Mouse (Mus musculus): ENCODE measurements around the gene Icmt. TPM values are rescaled to one million over a fixed set of nuclear protein-coding genes. Genes with fewer than 3 reads are reported as not detected.

Gene Icmt
- polyA plus RNA-seq, 2 experiments, result 6.5 to 7.0 TPM

GRCm38 (mm10) chr4:152325574-152326411 lies 28.8 kb downstream of the Icmt start, which contains the start of gene Rpl22:
Rpl22 (plus strand) TSS chr4:152325742.
- Histone ChIP-seq H3K4me2 (ENCODE audit: low read depth) (peak within 1 kb of the TSS; percentile 92), H3K27ac (peak within 1 kb of the TSS; percentile 56), H3K4me3 (ENCODE audit: insufficient read depth in 1 of 2, low read depth in 2 of 2, low read length in 2 of 2) (peak within 1 kb of the TSS; percentile 86 to 99), H3K36me3 (replicated peaks; ENCODE audit: control insufficient read depth, insufficient read depth, low read depth) (peaks cover 27% of the 10 kb centered on the region), H3K27me3 (ENCODE audit: control insufficient read depth, insufficient read depth, low read length) (no peaks in the 10 kb centered on the region), H3K9ac (replicated peaks) (peak within 1 kb of the TSS; percentile 96), H3K9me3 (ENCODE audit: control insufficient read depth, low read length) (no peaks in the 10 kb centered on the region), H3K4me1 (replicated peaks; ENCODE audit: control insufficient read depth in 2 of 2, insufficient read depth in 2 of 2, low read length in 1 of 2) (peaks cover 12 to 14% of the 10 kb centered on the region in 2 experiments)
- ATAC-seq (ENCODE audit: insufficient read depth), result peak; percentile 97
- peak; percentile 46; the same call in 1 of the 2 replicates for TF ChIP-seq EP300 (IDR thresholded peaks at IDR 0.05; ENCODE audit: low read depth)
- peak; percentile 48 for TF ChIP-seq CTCF (IDR thresholded peaks at IDR 0.05; ENCODE audit: low read depth)
- under 1% methylated on average over 69 of the region's 70 CpGs for WGBS (ENCODE audit: insufficient replicate concordance)
- peak; percentile 95 for DNase-seq (ENCODE audit: low read depth in 3 of 3, low spot score in 3 of 3)

- no peak for ATAC-seq (ENCODE audit: insufficient read depth)
- peak overlapping the region; percentile 96 for H3K9ac ChIP-seq (replicated peaks)
- peak overlapping the region; percentile 56 for H3K27ac ChIP-seq
- H3K4me1 ChIP-seq (replicated peaks; ENCODE audit: control insufficient read depth in 2 of 2, insufficient read depth in 2 of 2, low read length in 1 of 2), result peaks cover 12 to 14% of the 10 kb centered on the region in 2 experiments
- H3K4me3 ChIP-seq (ENCODE audit: insufficient read depth in 1 of 2, low read depth in 2 of 2, low read length in 2 of 2), result peak overlapping the region; percentile 86 to 99
- no peak for DNase-seq (ENCODE audit: low read depth in 3 of 3, low spot score in 3 of 3)
- H3K36me3 ChIP-seq (replicated peaks; ENCODE audit: control insufficient read depth, insufficient read depth, low read depth), result peaks cover 35% of the 10 kb centered on the region
- H3K27me3 ChIP-seq (ENCODE audit: control insufficient read depth, insufficient read depth, low read length), result no peaks in the 10 kb centered on the region
- under 1% methylated on average over 11 of the region's 11 CpGs for WGBS (ENCODE audit: insufficient replicate concordance)
- H3K4me2 ChIP-seq (ENCODE audit: low read depth), result peak overlapping the region; percentile 92
- TF ChIP-seq CTCF (IDR thresholded peaks at IDR 0.05; ENCODE audit: low read depth) (no peak), EP300 (IDR thresholded peaks at IDR 0.05; ENCODE audit: low read depth) (no peak)
- H3K9me3 ChIP-seq (ENCODE audit: control insufficient read depth, low read length), result no peaks in the 10 kb centered on the region
These were observed 29.5 kb downstream of the Icmt start for GRCm38 (mm10) chr4:152326543-152326942.

- no peaks in the 10 kb centered on the region for H3K27me3 ChIP-seq (ENCODE audit: control insufficient read depth, insufficient read depth, low read length)
- H3K9me3 ChIP-seq (ENCODE audit: control insufficient read depth, low read length), result no peaks in the 10 kb centered on the region
- peaks cover 56% of the 10 kb centered on the region for H3K36me3 ChIP-seq (replicated peaks; ENCODE audit: control insufficient read depth, insufficient read depth, low read depth)
- DNase-seq (ENCODE audit: low read depth in 3 of 3, low spot score in 3 of 3), result peak in 1 of 3 experiments; percentile 30
- H3K27ac ChIP-seq, result no peak overlapping the region
- no peak overlapping the region for H3K9ac ChIP-seq (replicated peaks)
- H3K4me2 ChIP-seq (ENCODE audit: low read depth), result no peak overlapping the region
- TF ChIP-seq EP300 (IDR thresholded peaks at IDR 0.05; ENCODE audit: low read depth) (no peak), CTCF (IDR thresholded peaks at IDR 0.05; ENCODE audit: low read depth) (peak; percentile 71)
- H3K4me1 ChIP-seq (replicated peaks; ENCODE audit: control insufficient read depth in 2 of 2, insufficient read depth in 2 of 2, low read length in 1 of 2), result peaks cover 12 to 14% of the 10 kb centered on the region in 2 experiments
- WGBS (ENCODE audit: insufficient replicate concordance), result 67% methylated on average over 6 of the region's 6 CpGs
- ATAC-seq (ENCODE audit: insufficient read depth), result no peak
- H3K4me3 ChIP-seq (ENCODE audit: insufficient read depth in 1 of 2, low read depth in 2 of 2, low read length in 2 of 2), result no peak overlapping the region
These were observed 31.7 kb downstream of the Icmt start for GRCm38 (mm10) chr4:152328691-152329090.

- DNase-seq (ENCODE audit: low read depth in 3 of 3, low spot score in 3 of 3) (peak in 1 of 3 experiments; percentile 33), ATAC-seq (ENCODE audit: insufficient read depth) (peak; percentile 47; the same call in 1 of the 2 replicates)
- H3K9me3 ChIP-seq (ENCODE audit: control insufficient read depth, low read length), result no peaks in the 10 kb centered on the region
- no peak overlapping the region for H3K9ac ChIP-seq (replicated peaks)
- TF ChIP-seq CTCF (IDR thresholded peaks at IDR 0.05; ENCODE audit: low read depth) (peak; percentile 95), EP300 (IDR thresholded peaks at IDR 0.05; ENCODE audit: low read depth) (no peak)
- H3K4me2 ChIP-seq (ENCODE audit: low read depth), result no peak overlapping the region
- WGBS (ENCODE audit: insufficient replicate concordance), result 41% methylated on average over 2 of the region's 2 CpGs
- H3K4me3 ChIP-seq (ENCODE audit: insufficient read depth in 1 of 2, low read depth in 2 of 2, low read length in 2 of 2), result no peak overlapping the region
- H3K36me3 ChIP-seq (replicated peaks; ENCODE audit: control insufficient read depth, insufficient read depth, low read depth), result peaks cover 56% of the 10 kb centered on the region
- no peak overlapping the region for H3K27ac ChIP-seq
- no peaks in the 10 kb centered on the region for H3K4me1 ChIP-seq (replicated peaks; ENCODE audit: control insufficient read depth in 2 of 2, insufficient read depth in 2 of 2, low read length in 1 of 2)
- peaks cover 13% of the 10 kb centered on the region for H3K27me3 ChIP-seq (ENCODE audit: control insufficient read depth, insufficient read depth, low read length)
These were observed 35.9 kb downstream of the Icmt start for GRCm38 (mm10) chr4:152332952-152333351.

GRCm38 (mm10) chr4:152333587-152333986 lies 36.6 kb downstream of the Icmt start:
- TF ChIP-seq EP300 (IDR thresholded peaks at IDR 0.05; ENCODE audit: low read depth) (no peak), CTCF (IDR thresholded peaks at IDR 0.05; ENCODE audit: low read depth) (no peak)
- ATAC-seq (ENCODE audit: insufficient read depth) (no peak), DNase-seq (ENCODE audit: low read depth in 3 of 3, low spot score in 3 of 3) (no peak)
- H3K27me3 ChIP-seq (ENCODE audit: control insufficient read depth, insufficient read depth, low read length), result peaks cover 19% of the 10 kb centered on the region
- 88% methylated on average over 12 of the region's 12 CpGs for WGBS (ENCODE audit: insufficient replicate concordance)
- H3K9me3 ChIP-seq (ENCODE audit: control insufficient read depth, low read length), result no peaks in the 10 kb centered on the region
- H3K4me3 ChIP-seq (ENCODE audit: insufficient read depth in 1 of 2, low read depth in 2 of 2, low read length in 2 of 2), result no peak overlapping the region
- H3K9ac ChIP-seq (replicated peaks), result no peak overlapping the region
- peaks cover 53% of the 10 kb centered on the region for H3K36me3 ChIP-seq (replicated peaks; ENCODE audit: control insufficient read depth, insufficient read depth, low read depth)
- H3K4me1 ChIP-seq (replicated peaks; ENCODE audit: control insufficient read depth in 2 of 2, insufficient read depth in 2 of 2, low read length in 1 of 2), result no peaks in the 10 kb centered on the region
- no peak overlapping the region for H3K27ac ChIP-seq
- no peak overlapping the region for H3K4me2 ChIP-seq (ENCODE audit: low read depth)

All from liver, embryonic 14.5 days (tissue).